In genomic region chr5:46209076-46209475, GRCm38 (mm10) we compare ENCODE assay signal across 16 mouse cellular contexts.
"Had no signal": no experiment of that assay in that cellular context is flagged by ENCODE, and none has a peak within 500 bp of the region (broad histone marks: within the 10 kb centered on the region; RNA-seq: fewer than 3 reads in every experiment).

No protein-coding gene starts in this region.

- H3K9me3 ChIP-seq: megakaryocyte, embryonic 14.5 days; midbrain, embryonic 13.5 days; midbrain, embryonic 15.5 days; neural tube, embryonic 12.5 days; stomach, embryonic 15.5 days had no signal

- H3K27me3 ChIP-seq: megakaryocyte, embryonic 14.5 days; midbrain, embryonic 15.5 days; neural tube, embryonic 12.5 days; stomach, embryonic 15.5 days had no signal

- H3K27ac ChIP-seq: macrophage; midbrain, embryonic 13.5 days; midbrain, embryonic 15.5 days; neural tube, embryonic 12.5 days; stomach, embryonic 15.5 days; stomach, postnatal 0 days had no signal

- H3K36me3 ChIP-seq: midbrain, embryonic 13.5 days; midbrain, embryonic 15.5 days; neural tube, embryonic 12.5 days; stomach, embryonic 15.5 days had no signal

- H3K9ac ChIP-seq: liver, postnatal 0 days; midbrain, embryonic 13.5 days; midbrain, embryonic 15.5 days; neural tube, embryonic 12.5 days; stomach, embryonic 15.5 days had no signal

- H3K4me3 ChIP-seq: megakaryocyte, embryonic 14.5 days; midbrain, embryonic 13.5 days; midbrain, embryonic 15.5 days; neural tube, embryonic 12.5 days; stomach, embryonic 15.5 days had no signal

- H3K4me1 ChIP-seq: megakaryocyte, embryonic 14.5 days; midbrain, embryonic 13.5 days; midbrain, embryonic 15.5 days; neural tube, embryonic 12.5 days; stomach, embryonic 15.5 days had no signal

- ATAC-seq: liver, postnatal 0 days; midbrain, embryonic 13.5 days; midbrain, embryonic 15.5 days had no signal

- H3K4me2 ChIP-seq: midbrain, embryonic 11.5 days; midbrain, embryonic 13.5 days; midbrain, embryonic 15.5 days; neural tube, embryonic 12.5 days; stomach, embryonic 15.5 days had no signal

- DNase-seq: liver, postnatal 0 days; lung, adult 2 months; lung, postnatal 10 days; lung, postnatal 36 days; right cerebral cortex, postnatal 14 days; thymus, adult 2 months; thymus, postnatal 25 days; thymus, postnatal 4 days had no signal
